Mouse (Mus musculus) kidney, adult 2 months (tissue): ENCODE measurements around the gene Rnf43. TPM values are rescaled to one million over a fixed set of nuclear protein-coding genes. Genes with fewer than 3 reads are reported as not detected.
A peak's percentile ranks its signal among the peaks of the same experiment; 100 is the strongest.

Experiments used
- DNase-seq: peaks from one replicate; pipeline ENCODE4 v3.0.0; 2021
- H3K27ac ChIP-seq: fragments of 200-500 bp; 2 replicates; pipeline ENCODE4 v1.5.1; 2012; ENCODE audit warnings: low read depth, low read length, control low read depth, inconsistent platforms; ENCODE audit not compliant: insufficient read depth
- H3K27me3 ChIP-seq: fragments of 200-500 bp; replicated peaks from 2 replicates; pipeline ENCODE4 v1.6.1; 2012; ENCODE audit warnings: mild to moderate bottlenecking, moderate library complexity, low read length, inconsistent platforms; ENCODE audit not compliant: control insufficient read depth, insufficient read depth
- H3K36me3 ChIP-seq: fragments of 200-500 bp; 2 replicates; pipeline ENCODE4 v1.6.1; 2012; ENCODE audit warnings: mild to moderate bottlenecking, moderate library complexity, low read length, inconsistent platforms; ENCODE audit not compliant: control insufficient read depth, insufficient read depth
- H3K4me1 ChIP-seq: fragments of 200-500 bp; 2 replicates; pipeline ENCODE4 v1.6.1; 2011; ENCODE audit warnings: low read length; ENCODE audit not compliant: control insufficient read depth, insufficient read depth
- H3K4me3 ChIP-seq: fragments of 200-500 bp; 2 replicates; pipeline ENCODE4 v1.5.1; 2011; ENCODE audit warnings: mild to moderate bottlenecking, low read depth, low read length, control low read depth; ENCODE audit not compliant: insufficient read depth
- CTCF ChIP-seq: fragments of 200-500 bp; conservative IDR thresholded peaks from 2 replicates; pipeline ENCODE4 v1.5.1; 2011; ENCODE audit warnings: low read depth, mild to moderate bottlenecking, control low read depth, low read length, moderate library complexity, mixed read lengths; ENCODE audit not compliant: insufficient read depth, insufficient read length
- POLR2A ChIP-seq: fragments of 200-500 bp; IDR thresholded peaks from one replicate; pipeline ENCODE4 v1.6.1; 2011; ENCODE audit warnings: low read depth, low read length, control low read depth
- WGBS: fragments of 180-500 bp; shearing (Covaris S2); methylation state at CpG from one replicate; pipeline ENCODE4 v1.1.7; 2018; 5-methylcytosine and 5-hydroxymethylcytosine counted together
- polyA plus RNA-seq: library from polyadenylated mRNA; depleted of rRNA; stranded (reverse); fragments of >200 nt; gene quantifications from 2 replicates; pipeline ENCODE4 v1.2.3, GENCODE M21; 2012; rRNA removed

Rnf43 gene
- 4.0 and 4.6 TPM in 2 replicates for polyA plus RNA-seq

DNA sequence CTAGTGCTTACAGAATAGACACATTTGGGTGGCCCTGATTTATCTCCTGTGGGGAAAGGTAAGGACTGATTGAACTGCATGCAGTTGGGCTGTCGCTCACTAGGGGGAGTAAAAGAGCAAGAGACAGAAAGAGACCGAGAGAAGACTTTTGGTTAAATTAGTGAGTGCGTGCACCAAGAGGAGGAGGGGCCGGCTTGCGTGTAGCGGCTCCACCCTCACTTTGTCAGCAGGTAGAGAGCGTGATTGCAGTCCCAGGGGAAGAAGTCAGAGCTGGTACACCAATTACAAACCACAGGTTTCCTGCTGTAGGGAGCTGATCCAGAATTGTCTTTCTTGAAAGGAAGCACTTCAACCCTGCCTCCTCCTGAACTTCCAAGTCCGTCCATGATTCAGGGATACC lies at the start of gene Rnf43:
Rnf43 (plus strand) TSS at position 316 of the 400 bp plus-strand sequence.
- Histone ChIP-seq H3K4me3 (peak within 1 kb of the TSS; percentile 51), H3K4me1 (no peaks in the 10 kb centered on the region), H3K27ac (peak within 1 kb of the TSS; percentile 61; the same call in 1 of the 2 replicates), H3K36me3 (no peaks in the 10 kb centered on the region), H3K27me3 (no peaks in the 10 kb centered on the region)
- TF ChIP-seq CTCF (peak; percentile 74), POLR2A (no peak)
- DNase-seq, result peak; percentile 95
- WGBS, result 0% methylated on average over 8 of the region's 8 CpGs

DNA sequence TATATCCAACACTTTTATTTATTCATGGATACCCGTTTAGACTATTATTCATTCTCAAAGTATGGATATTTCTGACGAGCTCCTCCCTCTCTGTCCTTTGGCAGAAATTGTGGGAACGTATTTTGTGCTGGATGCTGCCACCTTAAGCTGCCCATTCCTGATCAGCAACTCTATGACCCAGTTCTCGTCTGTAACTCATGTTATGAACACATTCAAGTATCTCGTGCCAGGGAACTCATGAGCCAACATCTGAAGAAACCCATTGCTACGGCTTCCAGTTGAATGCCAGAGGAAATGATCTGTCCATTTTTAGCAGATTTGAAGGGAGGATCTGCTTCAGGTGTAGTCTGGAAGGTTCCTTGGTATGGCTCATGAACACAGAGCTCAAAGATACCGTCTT lies 48.5 kb upstream of the Rnf43 start:
- no peak for TF ChIP-seq CTCF
- TF ChIP-seq POLR2A, result no peak
- no peak overlapping the region for H3K4me3 ChIP-seq
- H3K4me1 ChIP-seq, result no peaks in the 10 kb centered on the region
- WGBS, result 87% methylated on average over 7 of the region's 7 CpGs
- H3K27me3 ChIP-seq, result no peaks in the 10 kb centered on the region
- DNase-seq, result no peak
- peaks cover 21% of the 10 kb centered on the region for H3K36me3 ChIP-seq
- no peak overlapping the region for H3K27ac ChIP-seq

DNA sequence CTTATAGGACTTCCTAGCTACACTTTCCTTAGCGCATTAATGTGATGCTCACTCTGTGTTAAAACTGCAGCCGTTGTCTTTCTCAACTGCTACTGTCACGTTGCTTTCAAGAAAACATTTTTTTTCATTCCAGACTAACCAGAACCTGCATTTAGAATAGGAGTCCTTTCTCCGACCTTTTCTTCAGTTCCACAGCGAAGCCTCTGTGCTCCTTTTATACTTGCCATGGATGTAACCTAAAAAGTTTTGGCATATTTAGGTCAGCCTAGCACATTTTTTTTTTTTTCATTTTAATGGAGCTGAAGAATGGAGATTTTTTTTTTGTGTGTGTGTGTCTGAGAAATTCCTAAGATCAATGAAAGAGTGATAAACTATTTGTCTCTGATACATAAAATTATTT lies 47.0 kb upstream of the Rnf43 start:
- H3K4me1 ChIP-seq, result no peaks in the 10 kb centered on the region
- H3K36me3 ChIP-seq, result peaks cover 21% of the 10 kb centered on the region
- 94% methylated on average over 5 of the region's 5 CpGs for WGBS
- no peak for DNase-seq
- H3K27ac ChIP-seq, result no peak overlapping the region
- TF ChIP-seq POLR2A (no peak), CTCF (no peak)
- H3K4me3 ChIP-seq, result no peak overlapping the region
- no peaks in the 10 kb centered on the region for H3K27me3 ChIP-seq

DNA sequence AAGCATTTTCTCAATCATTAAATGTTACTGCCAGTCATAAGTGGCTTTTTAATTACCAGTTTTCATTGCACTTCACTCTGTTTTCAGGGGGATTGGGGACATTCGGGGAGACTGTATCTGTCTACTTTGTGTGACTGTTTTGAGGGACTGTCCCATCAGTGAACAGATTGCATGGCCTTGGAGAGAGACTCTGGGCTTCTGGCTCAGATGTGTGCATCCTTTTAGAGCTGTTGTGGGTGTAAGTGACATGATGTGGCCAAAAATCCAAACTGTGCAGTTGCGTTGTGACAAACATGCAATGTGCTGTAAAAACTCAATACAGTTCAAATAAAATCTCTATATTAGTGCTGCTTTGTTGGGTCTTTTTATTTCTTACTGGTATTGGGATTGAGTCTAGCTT lies 46.6 kb upstream of the Rnf43 start:
- TF ChIP-seq CTCF (no peak), POLR2A (no peak)
- Histone ChIP-seq H3K36me3 (peaks cover 21% of the 10 kb centered on the region), H3K27ac (no peak overlapping the region), H3K27me3 (no peaks in the 10 kb centered on the region), H3K4me3 (no peak overlapping the region), H3K4me1 (no peaks in the 10 kb centered on the region)
- 93% methylated on average over 2 of the region's 2 CpGs for WGBS
- DNase-seq, result no peak

DNA sequence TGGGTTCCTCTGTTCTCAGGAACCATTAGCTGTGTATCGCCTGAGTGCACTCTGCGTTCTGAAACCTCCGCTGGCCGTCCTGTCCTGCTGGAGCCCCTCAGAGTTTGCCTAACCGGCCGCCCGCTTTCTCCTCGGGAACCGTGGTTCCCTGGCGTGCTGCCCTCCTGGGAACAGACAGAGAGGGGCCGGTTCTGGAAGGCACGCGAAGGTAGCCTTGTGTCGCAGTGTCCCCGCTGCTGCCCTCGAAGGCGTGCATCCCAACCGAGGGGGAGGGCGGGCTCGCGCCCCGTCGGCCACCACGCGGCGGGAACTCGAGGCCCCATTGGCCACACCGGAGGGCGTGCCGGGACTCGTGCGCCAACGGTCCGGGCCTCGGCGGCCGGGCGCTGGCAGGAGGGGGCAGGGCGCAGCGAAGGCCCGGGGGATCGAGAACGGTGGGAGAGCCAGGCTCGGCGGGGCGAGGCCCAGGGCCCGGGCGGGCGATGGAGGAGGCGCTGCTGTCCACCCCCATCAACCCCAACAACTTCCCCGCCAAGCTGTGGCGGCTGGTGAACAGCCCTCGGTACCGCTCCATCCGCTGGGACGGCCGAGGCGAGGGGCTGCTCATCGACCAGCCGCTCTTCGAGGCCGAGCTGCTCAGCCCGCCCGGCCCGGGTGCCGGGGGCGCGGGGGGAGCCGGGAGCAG lies 45.6 kb upstream of the Rnf43 start, which contains the start of gene Hsf5:
Hsf5 (plus strand) TSS at position 375 of the 685 bp plus-strand sequence.
- Histone ChIP-seq H3K27me3 (no peaks in the 10 kb centered on the region), H3K27ac (no peak within 1 kb of the TSS), H3K36me3 (peaks cover 21% of the 10 kb centered on the region), H3K4me3 (no peak within 1 kb of the TSS), H3K4me1 (no peaks in the 10 kb centered on the region)
- DNase-seq, result no peak
- no peak for TF ChIP-seq POLR2A
- TF ChIP-seq CTCF, result no peak
- WGBS, result 94% methylated on average over 69 of the region's 69 CpGs

DNA sequence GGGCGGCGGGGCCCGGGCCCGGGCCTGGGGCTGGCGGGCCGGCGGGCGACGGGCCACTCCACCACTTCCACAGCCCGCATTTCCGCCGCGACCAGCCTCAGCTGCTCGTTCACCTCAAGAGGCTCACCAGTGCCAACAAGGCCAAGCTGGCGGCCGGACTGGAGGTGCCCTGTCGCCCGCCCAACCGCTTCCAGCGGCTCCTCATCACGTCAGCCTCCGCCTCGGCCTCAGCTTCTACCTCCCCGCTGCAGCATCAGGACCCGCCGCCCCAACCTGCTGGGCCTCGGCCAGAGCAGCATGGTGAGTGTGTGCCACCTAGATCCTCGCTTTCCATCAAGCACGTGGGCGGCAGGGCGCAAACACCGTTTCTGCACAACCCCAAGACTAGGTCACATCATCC lies 44.9 kb upstream of the Rnf43 start:
- 96% methylated on average over 32 of the region's 32 CpGs for WGBS
- TF ChIP-seq POLR2A, result no peak
- TF ChIP-seq CTCF, result no peak

DNA sequence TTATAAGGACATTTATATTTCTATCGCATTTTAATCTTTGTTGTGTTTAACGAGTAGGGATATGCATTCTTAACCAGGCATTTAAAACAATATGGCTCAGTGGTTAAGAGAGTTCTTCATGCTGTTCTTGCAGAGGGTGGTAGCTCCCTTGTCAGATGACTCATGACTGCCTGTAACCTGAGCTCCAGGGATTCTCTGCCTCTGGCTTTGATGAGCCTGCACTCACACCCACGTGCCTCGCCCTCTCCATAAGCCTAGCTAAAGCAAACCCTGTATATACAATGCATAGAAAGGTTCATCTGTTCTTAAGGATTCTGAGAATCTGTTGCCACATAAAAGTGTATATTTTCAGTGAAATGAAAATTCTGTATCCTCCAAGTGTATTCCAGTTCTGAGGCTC lies 39.4 kb upstream of the Rnf43 start:
- WGBS, result 50% methylated on average over 4 of the region's 4 CpGs
- no peaks in the 10 kb centered on the region for H3K4me1 ChIP-seq
- DNase-seq, result no peak
- TF ChIP-seq CTCF (no peak), POLR2A (no peak)
- no peak overlapping the region for H3K4me3 ChIP-seq
- no peak overlapping the region for H3K27ac ChIP-seq
- peaks cover 3% of the 10 kb centered on the region for H3K36me3 ChIP-seq
- no peaks in the 10 kb centered on the region for H3K27me3 ChIP-seq

More for the DNA sequence above, 44.9 kb upstream of the Rnf43 start:
- Histone ChIP-seq H3K27ac (no peak overlapping the region), H3K27me3 (no peaks in the 10 kb centered on the region), H3K4me1 (no peaks in the 10 kb centered on the region), H3K36me3 (peaks cover 19% of the 10 kb centered on the region), H3K4me3 (no peak overlapping the region)
- DNase-seq, result no peak
